Mouse (Mus musculus): ENCODE results near the gene Copb2. TPM values are rescaled to one million over a fixed set of nuclear protein-coding genes. Genes with fewer than 3 reads are reported as not detected.

Copb2 gene
- 62.6 and 67.1 TPM in 2 replicates for polyA plus RNA-seq (2012; rRNA removed)

DNA sequence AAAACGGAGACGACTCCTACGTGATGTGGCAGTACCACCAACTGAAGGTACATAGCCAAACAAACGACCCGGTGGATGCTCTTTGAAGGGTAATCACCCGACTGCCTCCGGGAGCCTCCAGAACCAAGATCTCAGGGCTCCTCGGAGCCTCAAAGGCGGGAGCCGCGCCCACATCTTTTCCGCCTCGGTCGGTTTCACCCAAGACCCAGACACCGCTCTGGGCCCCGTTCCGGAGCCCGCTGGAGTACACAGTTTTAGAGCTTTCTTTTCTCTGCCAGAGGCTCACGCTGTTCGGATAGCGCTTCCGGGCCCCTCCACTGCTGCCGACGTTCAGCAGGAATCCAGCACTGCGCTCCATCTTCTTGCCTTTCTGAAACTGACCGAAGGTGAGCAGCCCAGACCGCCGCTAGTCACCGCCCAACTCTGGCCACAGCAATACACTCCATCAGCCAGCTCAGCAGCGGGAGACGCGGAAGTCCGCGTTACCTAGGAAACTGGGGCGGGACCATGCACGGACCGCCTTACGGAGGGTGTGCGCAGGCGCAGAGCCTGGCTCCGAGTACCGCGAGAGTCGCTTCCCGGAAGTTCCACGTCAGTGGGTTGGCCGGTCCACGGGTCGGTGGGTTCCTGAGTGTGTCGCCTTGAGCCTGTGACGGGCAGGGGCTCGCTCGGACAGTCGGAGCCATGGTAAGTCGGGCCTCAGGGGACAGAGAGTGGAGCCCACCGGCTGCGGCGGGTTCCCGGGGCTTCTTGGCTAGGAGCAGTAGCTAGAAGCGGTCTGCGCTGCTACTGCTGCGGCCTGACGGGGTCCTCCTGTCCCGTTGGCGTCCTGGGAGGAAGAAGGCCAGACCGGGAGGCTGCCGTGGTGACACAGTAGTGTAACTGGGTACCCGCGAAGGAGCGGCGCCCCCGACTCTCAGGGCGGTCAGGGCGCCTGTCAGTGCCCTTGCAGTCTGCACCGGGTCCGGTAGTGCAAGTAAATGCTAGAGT, at the start of gene Copb2:
Gene Copb2, plus strand, starts transcription at position 585 of the 990 bp plus-strand sequence.
- peak; percentile 97 to 99 for DNase-seq (ENCODE audit: extremely low spot score in 1 of 2, low spot score in 1 of 2)

DNA sequence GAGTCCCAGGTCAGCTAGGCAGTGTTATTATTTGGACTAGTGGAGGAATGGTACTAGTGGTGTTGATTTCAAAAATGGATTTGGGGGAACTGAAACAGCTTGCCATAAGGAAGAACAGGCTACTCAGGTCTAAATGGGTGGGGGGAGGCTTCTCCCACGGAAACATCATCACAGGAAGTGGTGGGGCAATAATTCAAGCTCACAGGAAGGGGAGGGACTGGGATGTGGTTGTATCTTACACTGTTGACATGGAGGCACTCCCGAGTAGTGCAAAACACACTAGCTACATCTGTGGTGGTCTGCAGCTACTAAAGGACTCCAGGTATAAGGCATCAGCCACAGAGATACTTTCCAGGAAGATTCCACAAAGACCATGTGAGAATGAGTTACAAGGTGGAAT, 39.6 kb upstream of the Copb2 start:
- DNase-seq (ENCODE audit: extremely low spot score in 1 of 2, low spot score in 1 of 2) = no peak

- DNase-seq (ENCODE audit: extremely low spot score in 1 of 2, low spot score in 1 of 2) = peak in 1 of 2 experiments; percentile 21
Observed at GRCm38 (mm10) chr9:98524786-98525542, 38.6 kb upstream of the Copb2 start.

GRCm38 (mm10) chr9:98525543-98525924, 38.0 kb upstream of the Copb2 start:
- DNase-seq (ENCODE audit: extremely low spot score in 1 of 2, low spot score in 1 of 2) = no peak

- DNase-seq (ENCODE audit: extremely low spot score in 1 of 2, low spot score in 1 of 2) = no peak
Observed at GRCm38 (mm10) chr9:98527226-98527625, 36.3 kb upstream of the Copb2 start.

- no peak for DNase-seq (ENCODE audit: extremely low spot score in 1 of 2, low spot score in 1 of 2)
Observed at GRCm38 (mm10) chr9:98529776-98530175, 33.7 kb upstream of the Copb2 start.

DNA sequence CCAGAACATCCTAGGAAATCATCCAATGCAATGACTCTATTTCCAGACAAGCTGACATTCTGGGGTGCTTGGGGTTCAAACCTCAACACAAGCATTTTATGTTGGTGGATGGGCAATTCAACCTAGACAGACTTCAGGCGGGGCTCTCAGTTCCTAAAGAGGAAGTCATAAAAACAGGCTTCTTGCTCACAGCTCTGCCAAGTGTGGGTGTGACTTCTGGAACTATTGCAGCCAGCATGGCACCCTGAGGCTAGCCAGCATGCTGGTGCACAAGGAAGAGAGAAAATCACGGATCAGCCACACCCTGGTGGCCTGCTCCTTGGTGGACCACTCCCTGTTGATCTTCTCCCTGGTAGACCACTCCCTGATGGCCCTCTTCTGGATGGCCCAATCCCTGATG, 32.5 kb upstream of the Copb2 start:
- no peak for DNase-seq (ENCODE audit: extremely low spot score in 1 of 2, low spot score in 1 of 2)

DNA sequence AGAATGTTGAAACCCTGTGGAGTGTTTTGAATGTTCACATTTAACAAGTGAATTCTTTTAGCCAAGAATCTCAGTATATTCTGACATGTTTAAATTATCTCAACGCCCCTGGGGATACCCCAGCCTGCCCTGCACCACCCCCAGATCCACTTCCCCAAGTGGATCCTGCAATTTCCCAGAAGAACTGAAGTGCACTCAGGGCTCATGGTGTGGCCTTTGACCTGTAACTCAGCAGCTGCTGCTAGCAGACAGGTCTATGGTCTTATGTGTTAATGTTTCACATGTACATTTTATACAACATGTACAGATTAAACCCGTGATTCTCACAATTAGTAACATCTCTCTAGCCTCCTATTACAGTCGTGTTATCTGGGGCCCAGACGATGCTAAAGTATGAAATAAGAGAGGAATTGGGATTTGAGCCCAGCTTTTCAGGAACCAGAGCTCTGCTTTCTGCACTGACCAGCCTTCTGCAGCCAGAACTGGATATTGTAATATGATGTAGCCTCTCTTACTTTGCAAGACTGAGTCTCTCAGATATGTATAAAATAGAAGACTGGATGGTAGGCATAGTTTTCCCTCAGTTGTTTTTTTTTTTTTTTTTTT, 28.7 kb upstream of the Copb2 start:
- no peak for DNase-seq (ENCODE audit: extremely low spot score in 1 of 2, low spot score in 1 of 2)

- no peak for DNase-seq (ENCODE audit: extremely low spot score in 1 of 2, low spot score in 1 of 2)
Observed at GRCm38 (mm10) chr9:98535763-98536162, 27.8 kb upstream of the Copb2 start.

DNA sequence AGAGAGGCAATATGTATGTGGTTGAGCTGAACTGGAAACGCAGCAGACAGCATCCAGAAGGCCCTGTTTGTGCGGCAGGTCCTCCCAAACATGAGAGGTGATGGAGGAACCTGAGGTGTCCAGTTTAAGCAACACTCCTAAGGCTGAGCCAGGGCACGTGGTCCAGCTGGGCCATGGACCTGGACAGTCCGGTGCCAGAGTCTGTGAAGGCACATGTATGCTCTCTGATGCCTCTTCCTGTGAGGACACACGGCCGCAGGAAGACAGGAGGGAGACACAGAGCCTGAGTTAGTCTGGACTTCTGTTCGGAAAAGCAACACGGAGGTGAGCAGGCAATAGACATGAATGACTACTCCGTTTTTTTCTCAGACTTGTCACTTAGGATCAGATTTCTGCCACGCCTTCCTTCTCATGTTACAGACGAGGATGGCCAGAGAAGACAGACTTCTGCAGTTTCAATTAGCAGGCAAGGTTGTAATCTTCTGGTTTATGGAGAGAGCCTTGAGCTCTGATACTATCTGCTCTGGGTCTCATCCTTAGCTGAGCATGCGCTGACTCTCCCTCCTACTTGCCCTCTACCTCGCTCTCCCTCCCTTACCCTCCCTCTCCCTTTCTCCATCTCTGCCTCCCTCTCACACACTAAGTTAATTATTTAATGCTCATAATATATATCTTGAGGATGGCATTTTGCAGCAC, 25.4 kb upstream of the Copb2 start:
- no peak for DNase-seq (ENCODE audit: extremely low spot score in 1 of 2, low spot score in 1 of 2)

DNA sequence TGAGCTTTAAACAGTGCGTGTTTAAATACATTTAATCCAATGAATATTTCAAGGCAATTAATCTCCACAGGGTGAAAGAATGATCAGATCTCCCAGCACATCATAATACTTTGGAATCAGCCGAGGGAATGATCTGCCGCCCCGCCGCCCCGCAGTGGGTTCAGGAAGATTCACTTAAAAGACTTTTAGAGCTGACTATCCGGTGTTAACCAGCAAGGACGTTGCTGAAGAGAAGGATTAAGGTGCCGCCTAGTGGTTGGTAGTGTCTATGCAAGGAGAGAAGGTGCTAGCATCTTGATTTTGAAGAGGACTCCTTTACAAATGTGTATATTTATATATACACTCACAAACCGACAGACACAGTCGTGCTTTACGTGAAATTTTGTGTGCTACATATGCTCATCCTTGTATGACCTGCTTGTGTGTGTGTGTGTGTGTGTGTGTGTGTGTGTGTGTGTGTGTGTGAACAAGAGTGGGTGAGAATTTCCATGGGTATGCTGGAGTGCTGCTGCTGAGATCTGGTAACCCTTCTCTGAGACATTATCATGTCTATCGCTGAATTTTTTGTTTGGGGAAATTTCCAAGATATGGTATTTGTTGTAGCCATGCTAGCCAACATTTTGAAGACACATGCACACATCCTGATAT, 24.7 kb upstream of the Copb2 start:
- peak; percentile 53 to 90 for DNase-seq (ENCODE audit: extremely low spot score in 1 of 2, low spot score in 1 of 2)

- DNase-seq (ENCODE audit: extremely low spot score in 1 of 2, low spot score in 1 of 2) = no peak
Observed at GRCm38 (mm10) chr9:98544042-98544441, 19.5 kb upstream of the Copb2 start.

- no peak for DNase-seq (ENCODE audit: extremely low spot score in 1 of 2, low spot score in 1 of 2)
Observed at GRCm38 (mm10) chr9:98583852-98584251, 20.3 kb downstream of the Copb2 start.

DNA sequence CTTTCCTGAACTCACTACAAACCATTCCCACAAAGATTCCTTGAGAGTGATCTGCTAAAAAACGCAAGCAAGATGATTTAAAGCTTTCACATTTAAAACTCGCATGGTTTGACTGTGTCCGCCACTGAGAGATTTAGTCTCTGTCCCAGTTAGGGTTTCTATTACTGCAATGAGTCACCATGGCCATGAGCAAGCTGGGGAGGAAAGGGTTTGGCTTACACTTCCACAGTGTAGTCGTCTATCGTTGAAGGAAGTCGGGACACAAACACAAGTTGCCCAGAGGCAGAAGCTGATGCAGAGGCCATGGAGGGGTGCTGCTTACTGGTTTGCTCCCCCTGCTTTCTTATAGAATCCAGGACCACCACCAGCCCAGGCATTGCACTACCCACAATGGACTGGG, 36.6 kb downstream of the Copb2 start:
- no peak for DNase-seq (ENCODE audit: extremely low spot score in 1 of 2, low spot score in 1 of 2)

GRCm38 (mm10) chr9:98601156-98601836, 37.8 kb downstream of the Copb2 start, which contains the start of gene Mrps22:
Gene Mrps22 (minus strand): TSS chr9:98601660.
- DNase-seq (ENCODE audit: extremely low spot score in 1 of 2, low spot score in 1 of 2) = peak; percentile 83 to 89

DNA sequence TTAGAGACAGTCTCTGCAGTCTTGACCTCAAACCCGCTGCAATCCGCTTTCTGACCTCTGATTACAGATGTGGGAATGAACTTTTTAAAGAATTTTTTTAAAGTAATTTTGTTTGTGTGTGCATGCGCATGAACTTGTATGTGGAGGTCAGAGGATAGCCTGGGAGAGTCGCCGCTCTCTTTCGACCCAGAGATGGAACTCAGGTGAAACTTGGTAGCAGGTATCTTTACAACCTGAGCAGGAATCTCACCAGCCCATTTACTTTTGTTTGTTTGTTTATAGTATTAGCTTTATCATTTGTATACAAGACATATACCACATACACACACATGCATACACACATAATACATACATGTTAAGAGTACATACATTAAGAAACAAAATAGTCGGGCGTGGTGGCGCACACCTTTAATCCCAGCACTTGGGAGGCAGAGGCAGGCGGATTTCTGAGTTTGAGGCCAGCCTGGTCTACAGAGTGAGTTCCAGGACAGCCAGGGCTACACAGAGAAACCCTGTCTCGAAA, 38.4 kb downstream of the Copb2 start:
- DNase-seq (ENCODE audit: extremely low spot score in 1 of 2, low spot score in 1 of 2) = no peak

GRCm38 (mm10) chr9:98604896-98605295, 41.4 kb downstream of the Copb2 start:
- no peak for DNase-seq (ENCODE audit: extremely low spot score in 1 of 2, low spot score in 1 of 2)

DNA sequence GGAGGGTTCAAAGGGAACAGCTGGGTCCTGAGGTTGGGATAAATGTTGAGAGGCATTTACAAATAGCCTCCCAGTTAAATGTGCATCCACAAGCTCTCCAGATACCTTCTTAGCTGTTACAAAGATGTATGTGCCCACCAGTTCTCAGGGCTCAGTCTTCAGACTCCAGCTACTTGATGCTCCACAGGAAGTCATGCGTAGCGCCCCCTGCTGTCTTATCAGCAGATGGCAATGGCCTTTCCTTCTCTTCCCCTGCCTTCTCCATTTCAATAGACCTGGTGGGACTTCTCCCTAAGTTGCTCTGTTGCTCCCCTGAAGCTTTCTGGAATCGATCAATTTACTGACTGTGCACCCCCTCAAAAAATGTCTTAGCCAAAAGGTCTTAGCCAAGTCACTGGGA, 65.0 kb downstream of the Copb2 start:
- DNase-seq (ENCODE audit: extremely low spot score in 1 of 2, low spot score in 1 of 2) = no peak
